Mouse (Mus musculus) gonadal fat pad, adult 2 months (tissue): ENCODE measurements around the gene Tacr1. TPM values are rescaled to one million over a fixed set of nuclear protein-coding genes. Genes with fewer than 3 reads are reported as not detected.
"Not testable (repeated sequence)": the region's sequence is repeated elsewhere in the genome, so short reads cannot be mapped to it uniquely, and the experiment has no call there.

Source experiments
- DNase-seq: peaks from one replicate; pipeline ENCODE4 v3.0.0-alpha.2; 2012; ENCODE audit warnings: low read depth
- polyA plus RNA-seq: library from polyadenylated mRNA; depleted of rRNA; stranded (reverse); fragments of >200 nt; gene quantifications from 2 replicates; pipeline ENCODE4 v1.2.3, GENCODE M21; 2012; rRNA removed

Tacr1 gene
- 0.19 and 0.25 TPM in 2 replicates for polyA plus RNA-seq

DNA sequence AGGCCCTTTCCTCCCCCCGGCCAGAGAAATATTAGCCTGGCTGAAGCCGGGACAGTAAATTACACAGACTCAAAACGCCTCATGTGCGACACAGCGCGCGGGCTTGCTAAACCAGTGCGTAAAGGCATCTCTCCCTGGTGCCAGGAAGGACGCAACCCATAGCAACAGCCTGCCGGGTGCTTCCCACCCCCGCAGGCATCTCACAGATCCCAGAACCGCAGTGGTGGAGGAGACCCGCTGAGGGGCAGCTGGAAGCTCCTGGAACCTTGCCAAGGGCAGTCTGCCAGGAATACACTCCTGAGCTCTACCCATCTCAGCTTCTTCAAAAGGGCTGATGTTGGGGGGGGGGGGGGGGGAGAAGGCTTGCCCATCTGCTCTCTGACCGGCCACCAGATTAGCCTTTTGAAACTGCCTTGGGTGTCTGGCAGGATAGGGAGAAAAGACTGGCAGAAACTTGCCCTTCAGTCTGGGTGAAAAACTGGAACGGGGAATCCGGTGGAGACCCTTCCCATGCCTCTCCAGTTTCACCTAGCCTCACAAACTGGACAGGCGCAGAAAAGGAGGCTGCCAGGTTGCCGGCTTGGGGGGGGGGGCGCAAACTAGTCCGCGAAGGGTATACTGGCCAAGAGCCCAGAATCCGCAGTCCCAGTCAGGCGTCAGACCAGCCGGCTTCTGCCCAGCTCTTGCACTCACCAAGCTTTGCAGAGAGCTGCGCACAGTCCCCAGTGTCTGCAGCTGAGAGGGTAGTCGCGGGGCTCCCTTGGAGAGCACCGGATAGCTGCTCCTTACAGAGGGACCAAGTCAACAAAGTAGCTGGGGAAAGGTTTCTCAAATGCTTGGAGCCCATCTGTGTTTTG lies at the start of gene Tacr1:
Tacr1 (plus strand) TSS at position 740 of the 857 bp plus-strand sequence.
- no peak for DNase-seq

DNA sequence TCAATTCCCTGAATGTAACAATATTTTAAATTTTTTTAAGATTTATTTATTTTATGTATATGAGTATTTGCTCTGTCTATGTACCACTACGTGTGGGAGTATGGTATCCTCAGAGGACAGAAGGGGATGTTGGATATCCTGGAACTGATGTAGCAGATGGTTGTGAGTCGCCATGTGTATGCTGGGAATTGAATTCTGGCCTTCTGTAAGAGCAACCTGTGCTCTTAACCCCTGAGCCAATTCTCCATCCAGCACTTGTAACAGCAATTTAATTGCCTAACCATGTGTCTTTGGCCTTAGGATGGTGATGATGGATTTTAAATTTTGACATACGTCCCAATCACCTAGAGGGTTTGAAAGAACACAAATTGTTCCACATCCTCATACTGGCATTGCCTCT lies 26.0 kb upstream of the Tacr1 start:
- DNase-seq, result no peak

DNA sequence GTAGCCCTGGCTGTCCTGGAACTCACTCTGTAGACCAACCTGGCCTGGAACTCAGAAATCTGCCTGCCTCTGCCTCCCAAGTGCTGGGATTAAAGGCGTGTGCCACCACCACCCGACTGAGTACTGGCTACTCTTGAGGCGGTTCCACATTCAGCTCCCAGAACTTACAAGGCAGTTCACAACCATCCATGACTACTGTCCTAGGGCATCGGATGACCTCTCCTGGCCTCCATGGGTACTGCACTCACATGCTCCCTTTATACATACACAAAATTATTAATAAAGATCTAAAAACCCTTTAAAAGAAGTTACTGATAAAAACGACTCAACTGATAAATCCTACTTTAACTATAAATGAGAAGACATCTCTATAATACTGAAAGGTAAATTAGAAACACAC lies 18.6 kb upstream of the Tacr1 start:
- DNase-seq, result no peak

DNA sequence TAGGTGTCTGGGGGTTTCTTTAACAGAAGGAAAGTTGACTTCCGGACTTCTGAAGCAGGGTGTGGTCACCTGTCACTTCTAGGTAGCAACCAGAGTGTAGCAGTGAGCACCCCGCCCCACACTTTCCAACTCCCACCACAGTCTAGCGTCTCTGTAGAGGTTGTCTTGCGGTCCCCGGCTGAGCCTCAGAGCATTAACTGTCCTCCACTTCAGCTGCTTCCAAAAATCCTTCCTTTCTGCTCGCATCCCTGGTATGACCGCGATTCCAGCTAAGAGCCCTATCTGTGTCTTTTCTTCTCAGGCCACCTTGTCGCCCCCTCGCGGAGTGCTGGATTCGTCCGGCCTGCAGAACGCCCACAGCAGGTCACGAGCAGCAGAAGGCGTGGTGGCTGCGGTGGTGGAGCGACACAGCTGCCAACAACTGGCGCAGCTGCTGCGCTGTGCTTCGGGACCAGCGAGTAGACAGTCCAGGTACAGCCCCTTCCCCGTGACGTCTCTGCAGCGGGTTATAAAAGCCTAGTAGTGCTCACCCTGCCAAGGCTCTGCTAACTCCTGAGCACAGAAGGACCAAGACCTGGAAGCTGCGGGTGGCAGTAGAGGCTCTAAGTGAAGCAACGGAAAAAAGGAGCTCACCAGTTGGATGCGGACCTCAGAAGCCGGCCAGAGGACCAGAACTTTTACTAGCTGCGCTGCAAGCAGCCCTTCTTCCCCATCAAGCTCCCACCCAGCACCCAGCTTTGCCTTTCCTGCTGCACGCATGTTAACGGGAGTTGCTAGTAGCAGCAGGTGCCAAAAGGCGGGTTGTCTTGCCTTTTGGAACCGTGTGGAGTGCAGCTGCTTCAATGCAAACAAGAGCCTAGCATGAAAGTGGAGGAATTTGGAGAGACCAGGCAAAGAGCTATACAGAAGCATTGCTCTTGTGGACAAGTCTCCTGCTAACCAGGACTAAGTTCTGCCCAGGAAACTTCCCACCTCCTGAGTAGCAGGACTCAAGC lies 664 bp downstream of the Tacr1 start:
- DNase-seq, result no peak

DNA sequence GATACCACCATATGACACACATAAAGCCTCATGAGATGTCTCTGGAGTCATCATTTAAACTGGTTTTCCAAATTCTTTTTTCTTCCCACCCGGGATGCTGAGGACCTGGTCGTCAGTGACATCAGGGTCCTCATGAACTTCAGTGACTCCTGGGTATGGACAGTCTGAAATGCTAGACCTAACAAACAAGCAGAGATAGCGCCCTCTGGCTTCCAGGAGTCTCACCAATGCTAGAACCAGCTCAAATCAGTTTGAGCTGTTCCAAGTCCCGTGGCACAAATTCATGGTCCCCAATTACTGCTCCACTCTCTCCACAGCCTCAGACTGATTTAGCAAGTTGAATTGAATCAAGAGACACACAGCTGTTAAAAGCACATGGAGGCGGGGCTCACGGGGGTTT lies 16.2 kb downstream of the Tacr1 start:
- no peak for DNase-seq

DNA sequence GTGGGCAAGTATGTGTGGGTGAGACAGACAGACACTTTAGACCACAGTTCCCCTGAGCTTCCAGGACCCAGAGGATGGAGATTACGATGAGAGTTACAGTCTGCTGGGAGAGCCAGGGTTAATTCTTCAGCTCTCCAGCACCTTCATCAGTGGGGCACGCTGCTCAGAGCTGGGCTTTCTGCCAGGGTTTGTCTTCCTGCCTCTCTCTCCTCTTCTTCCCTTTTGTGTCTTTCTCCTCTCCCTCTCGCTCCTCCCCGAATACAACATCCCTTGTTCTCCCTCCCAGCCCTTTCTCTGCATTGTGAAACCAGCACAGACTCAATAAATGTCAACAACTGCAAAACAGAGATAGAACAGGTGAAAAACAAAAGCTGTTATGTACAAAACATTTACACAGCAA lies 18.1 kb downstream of the Tacr1 start:
- no peak for DNase-seq

DNA sequence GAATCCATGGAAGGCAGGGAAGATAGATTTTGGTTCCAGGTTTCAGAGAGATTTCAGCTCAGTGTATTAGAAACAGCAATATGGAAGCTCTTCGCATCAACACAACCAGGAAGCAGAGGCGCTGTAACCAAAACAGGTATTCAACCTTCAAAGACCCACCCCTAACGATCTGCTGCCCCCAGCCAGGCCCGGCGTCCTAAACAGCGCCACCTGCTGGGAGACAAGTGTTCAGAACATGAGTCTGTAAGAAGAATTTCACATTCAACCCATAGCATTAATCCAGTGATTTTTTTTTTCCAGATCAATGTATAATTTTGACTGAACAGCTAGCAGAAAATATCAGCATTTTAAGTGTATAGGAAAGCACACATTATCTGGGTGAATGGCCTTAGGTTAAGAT lies 26.8 kb downstream of the Tacr1 start:
- no peak for DNase-seq

DNA sequence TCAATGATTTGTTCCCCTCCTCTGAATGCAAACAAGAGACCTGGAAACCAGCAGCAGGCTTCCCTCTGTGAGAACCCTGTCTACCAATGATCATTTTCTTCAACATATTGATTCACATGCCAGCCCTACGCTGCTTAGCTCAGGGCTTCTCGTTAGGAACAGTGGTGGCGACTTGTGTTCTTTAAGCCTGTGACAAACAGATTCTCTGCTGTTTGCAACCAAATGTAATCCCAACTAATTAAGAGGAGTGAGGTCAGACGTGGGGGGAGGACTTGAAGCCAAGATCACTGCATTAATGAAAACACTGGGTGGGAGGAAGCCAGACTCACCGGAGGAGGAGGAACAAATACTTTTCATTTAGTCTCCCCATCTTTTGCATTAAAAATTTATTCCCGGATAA lies 27.6 kb downstream of the Tacr1 start:
- no peak for DNase-seq

DNA sequence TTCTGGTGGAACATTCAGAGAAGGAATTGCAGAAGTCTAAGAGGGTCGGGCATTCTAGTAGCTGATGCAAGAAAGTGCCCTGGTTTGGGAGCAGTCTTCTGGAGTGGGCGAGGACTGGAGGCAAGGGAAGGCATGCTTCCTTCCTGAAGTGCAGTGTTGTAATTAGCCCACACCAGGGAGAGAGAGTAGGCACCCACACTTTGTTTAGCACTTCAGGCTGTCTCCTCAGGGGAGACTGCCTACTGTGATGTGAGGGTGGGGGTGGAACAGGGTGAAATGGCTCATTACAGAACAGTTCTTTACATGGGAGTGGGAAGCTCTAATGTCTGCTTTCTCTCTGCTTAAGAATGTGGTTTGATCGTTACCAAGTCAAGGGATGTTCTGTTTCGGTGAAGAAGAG lies 35.0 kb downstream of the Tacr1 start:
- DNase-seq, result no peak

DNA sequence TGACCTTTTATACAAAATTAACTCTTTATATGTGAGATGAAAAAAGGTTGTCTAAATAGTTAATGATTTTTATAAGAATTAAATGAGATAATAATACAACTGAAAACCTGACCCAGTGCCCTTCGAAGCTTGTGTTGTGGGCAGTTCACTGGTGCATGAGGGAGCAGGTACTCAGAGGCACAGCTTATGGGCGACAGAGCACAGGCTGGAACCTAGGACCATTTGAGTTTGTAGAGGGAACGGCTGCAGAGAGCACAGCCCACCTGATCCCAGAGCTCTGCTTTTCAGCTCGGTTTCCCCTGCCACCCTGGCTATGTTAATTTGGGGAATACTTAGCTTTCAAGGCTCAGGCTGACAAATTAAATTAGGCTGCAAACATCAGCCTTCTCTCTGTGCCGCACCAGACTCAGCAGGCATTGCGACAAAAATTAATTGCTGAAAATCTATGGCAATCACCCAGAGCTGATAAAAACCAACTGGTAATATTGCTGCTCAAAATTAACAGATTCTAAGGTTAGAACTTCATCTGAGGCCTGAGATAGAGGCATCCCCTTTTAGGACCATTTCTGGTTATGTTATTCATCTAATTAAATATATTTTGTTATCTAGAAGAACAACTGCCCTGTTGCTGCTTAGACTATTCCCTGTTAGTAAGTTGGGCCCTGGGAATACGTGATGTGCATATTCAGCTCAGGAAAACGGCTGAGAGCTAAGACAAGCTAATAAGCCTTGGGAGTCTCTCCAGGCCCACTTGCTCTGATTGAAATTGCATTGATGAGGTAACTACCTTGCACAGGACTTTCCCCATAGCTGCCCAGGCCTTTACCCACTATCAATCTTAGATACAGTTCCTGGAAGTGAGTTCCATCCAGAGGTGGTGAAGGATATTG lies 50.3 kb downstream of the Tacr1 start:
- DNase-seq, result not testable (repeated sequence)

DNA sequence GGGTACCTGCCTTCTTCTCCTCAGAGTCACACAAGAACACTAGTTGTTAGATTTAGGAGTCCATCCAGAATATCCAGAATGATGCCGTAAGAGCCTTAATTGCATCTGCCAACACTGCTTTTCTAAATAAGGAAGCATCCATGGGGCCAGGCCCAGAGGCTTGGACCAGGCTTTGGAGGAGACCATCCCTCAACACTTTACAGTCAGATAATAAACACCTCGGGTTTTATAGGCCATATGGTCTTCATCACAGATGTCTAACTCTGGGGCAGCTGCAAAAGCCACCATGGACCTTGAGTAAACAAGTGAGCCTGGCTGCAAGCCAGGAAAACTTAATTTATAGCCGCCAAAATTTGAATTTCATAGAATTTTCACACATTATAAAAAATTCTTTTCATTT lies 53.1 kb downstream of the Tacr1 start:
- DNase-seq, result no peak

DNA sequence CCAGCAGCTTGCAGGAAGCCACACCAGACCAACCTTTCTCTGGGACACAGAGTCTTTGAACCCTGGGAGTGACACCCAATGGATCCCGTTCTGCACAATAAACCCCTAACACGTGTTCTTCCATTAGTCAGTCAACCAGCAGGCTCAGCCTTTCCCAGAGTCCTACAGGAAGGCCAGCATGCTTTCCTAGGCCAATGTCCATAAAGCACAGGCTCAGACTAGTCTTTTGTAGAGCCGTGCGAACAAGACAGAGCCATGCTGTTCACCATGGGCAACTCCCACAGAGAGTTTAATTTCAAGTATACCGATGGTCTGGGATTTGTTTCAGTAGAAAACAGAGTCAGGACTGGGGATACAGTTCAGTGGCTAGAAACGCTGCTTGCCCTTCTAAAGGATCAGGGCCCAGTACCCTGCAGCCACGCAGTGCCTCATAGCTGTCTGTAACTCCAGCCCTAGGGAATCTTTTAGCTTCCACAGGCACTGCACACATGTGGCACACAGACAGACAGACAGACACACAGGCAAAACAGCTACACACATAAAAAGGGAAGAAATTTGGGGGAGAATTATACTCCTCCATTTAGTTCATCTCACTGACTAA lies 55.1 kb downstream of the Tacr1 start:
- DNase-seq, result no peak

DNA sequence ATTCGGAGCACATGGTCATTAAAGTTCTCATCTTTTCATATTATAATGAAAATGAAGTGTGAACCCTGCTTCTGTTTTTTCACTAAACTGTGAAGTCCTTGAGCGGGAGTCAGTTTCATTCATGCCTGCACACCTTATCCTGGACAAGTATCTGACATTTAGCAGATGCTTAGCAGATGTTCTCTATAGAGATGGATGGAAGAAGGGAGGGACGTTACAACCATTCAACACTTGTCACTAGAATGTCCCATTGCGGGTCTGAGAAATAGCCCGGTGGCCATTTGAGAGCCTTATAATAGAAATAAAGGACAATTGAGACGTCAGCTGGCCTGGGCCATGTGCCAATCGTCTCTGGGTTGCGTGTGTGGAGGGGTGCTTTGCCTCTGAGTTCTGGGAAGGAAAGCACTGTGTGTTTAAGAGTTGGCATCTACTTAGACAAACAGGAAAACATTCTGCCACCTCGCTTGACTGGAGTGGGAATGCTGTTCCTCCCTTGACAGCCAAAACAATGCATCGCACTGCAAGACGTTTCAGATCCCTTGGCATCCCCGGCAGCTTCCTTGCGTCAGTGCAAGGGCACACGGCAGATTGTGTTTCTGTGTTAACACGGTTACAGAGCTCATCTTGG lies 56.7 kb downstream of the Tacr1 start:
- DNase-seq, result no peak

DNA sequence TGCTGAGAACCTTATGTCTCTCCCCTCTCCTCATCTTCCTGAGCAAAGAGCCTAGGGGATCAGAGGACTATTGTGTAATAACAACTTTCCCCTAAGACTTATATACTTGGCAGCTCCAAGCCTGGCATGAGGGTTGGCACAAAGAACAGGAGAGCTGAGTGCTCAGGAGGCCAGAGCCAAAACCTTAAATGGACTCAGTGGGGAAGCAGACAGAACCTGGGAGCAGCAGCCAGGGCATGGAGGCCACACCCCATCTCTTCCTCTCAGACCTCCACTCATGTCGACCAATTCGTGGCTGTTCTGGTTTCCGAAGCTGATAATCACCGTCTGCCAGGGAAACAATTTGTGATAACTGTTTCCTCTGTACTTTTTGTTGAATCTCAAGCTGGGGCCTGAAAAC lies 61.0 kb downstream of the Tacr1 start:
- DNase-seq, result peak; percentile 27

DNA sequence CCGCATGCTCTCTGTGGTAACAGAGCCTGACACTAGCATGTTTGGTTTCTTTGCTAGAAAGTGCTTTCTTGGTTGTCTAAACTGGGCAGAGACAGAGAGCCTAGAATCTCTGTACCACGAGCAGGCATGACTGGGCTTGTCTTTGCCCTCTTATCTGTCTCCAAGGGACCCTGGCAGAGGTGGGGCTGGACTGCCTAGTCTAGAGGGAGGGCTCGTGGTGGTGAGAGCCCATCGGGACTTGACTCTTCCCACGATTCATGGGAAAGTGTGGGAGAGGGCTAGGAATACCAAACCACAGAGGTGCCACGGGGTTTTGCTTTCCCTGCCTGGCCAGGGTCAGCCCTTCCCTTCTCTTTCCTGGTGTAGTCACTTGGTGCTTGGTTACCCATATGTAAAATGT lies 72.3 kb downstream of the Tacr1 start:
- DNase-seq, result no peak

DNA sequence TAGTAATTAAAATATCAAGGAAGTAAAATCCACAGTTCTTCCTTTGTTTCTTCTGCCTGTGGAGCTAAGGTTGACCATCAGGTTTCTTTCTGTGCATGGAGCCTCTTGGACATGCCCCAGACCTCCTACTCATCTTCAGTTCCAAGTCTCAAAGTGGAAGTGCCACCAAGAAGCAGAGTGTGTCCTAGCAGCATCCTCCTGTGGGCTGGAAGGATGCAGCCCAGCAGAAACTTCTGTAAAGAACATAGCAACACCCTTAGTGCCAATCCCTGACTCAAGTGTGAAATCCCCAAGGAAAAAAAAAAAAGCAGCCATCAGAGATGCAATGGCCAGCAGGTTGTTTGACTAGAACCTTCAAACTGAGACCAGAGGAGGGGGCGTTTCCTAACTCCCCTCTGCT lies 81.7 kb downstream of the Tacr1 start:
- DNase-seq, result no peak

DNA sequence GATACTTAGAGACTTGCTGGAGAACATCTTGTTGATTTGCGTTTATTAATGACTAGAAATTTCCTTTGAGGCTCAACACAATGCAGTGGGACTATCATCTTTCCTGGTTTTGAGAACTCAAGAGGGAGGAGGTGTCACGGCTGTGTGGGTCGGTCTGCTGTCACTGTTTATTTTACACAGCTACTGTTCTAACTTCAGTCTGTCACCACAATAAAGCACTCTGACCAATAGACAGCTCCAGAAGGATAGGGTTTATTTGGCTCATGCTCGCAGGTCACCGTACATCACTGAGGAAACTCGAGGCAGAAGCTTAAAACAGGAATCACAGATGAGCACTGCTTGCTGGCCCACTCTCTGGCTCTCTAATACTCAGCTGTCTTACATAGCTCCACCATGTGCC lies 92.3 kb downstream of the Tacr1 start:
- DNase-seq, result no peak

DNA sequence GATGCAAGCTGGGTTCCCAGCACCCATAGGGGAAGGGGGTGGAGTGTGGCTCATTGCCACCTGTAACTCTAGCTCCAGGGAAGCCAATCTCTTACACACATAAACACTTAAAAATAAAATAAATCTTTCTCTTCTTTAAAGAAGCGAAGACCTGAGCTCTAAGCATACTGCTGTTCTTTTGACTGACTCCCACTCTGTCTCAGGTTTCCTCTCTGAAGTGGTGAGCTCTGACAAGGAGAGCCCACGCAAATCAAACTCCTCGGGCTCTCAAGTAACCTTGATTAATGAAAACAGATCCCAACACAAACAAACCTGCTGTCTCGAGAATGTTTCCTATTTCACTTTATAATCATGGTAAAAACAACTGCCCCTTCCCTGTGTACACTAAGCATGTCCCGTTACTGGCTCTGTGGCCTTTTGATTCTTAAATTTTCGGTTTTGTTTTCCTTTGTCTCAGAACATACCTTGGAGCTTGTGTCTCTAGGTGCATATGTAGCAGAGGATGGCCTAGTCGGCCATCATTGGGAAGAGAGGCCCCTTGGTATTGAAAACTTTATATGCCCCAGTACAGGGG lies 108.8 kb downstream of the Tacr1 start:
- DNase-seq, result no peak

DNA sequence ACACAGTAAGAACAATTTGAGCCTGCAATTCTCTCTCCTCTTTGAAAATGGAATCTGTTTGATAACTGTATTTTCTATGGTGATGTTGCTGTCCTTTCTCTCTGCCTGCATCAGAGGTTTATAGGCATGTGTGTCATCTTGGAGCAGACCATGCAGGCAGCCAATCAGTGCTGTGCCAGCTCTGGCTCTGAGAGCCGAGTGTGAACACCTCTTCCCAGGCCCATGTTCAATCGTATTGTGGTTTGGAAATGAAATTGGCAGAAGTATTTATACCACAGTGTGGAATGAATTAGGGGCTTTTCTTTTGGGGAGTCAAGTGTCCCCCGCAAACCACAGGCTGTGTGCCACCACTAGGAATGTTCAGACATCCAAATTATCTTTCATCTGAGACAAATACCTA lies 117.5 kb downstream of the Tacr1 start:
- no peak for DNase-seq

DNA sequence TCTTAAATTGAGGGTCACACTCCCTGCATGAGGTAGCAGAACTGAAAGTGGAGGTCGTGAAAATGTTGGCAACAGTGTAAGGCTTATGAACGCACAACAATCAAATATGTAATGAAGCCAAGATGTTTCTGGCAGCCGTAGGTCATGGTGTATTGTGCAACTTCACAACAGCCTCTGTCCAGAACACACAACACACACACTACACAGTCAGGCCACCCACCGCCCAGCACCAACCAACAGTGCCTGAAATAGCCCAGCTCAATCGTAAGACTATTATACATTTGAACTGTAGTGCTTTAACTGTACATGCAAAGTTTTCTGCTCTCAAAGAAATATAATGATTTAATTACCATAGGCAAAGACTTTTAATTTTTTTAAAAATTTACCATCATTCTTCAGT lies 120.4 kb downstream of the Tacr1 start:
- DNase-seq, result no peak
